Mouse (Mus musculus) ovary, adult 18-20 months (tissue): ENCODE data around the gene Gtf2a2.
"Not testable (repeated sequence)": the region's sequence is repeated elsewhere in the genome, so short reads cannot be mapped to it uniquely, and the experiment has no call there.

ENCODE experiments used
- DNase-seq: peaks from one replicate; pipeline ENCODE4 v3.0.0; 2022; ENCODE audit warnings: low spot score, mixed read lengths

Gtf2a2 gene

GRCm38 (mm10) chr9:70021610-70022009, 9.3 kb downstream of the Gtf2a2 start:
- no peak for DNase-seq

GRCm38 (mm10) chr9:70022083-70022482, 9.7 kb downstream of the Gtf2a2 start:
- peak; percentile 65 for DNase-seq

GRCm38 (mm10) chr9:70023615-70024014, 11.3 kb downstream of the Gtf2a2 start:
- DNase-seq, result not testable (repeated sequence)

GRCm38 (mm10) chr9:70024648-70025047, 12.3 kb downstream of the Gtf2a2 start:
- no peak for DNase-seq

GRCm38 (mm10) chr9:70025365-70026012, 13.1 kb downstream of the Gtf2a2 start:
- DNase-seq, result no peak

GRCm38 (mm10) chr9:70032167-70032566, 19.8 kb downstream of the Gtf2a2 start:
- DNase-seq, result no peak

GRCm38 (mm10) chr9:70033056-70033455, 20.7 kb downstream of the Gtf2a2 start:
- DNase-seq, result no peak

GRCm38 (mm10) chr9:70034702-70035101, 22.4 kb downstream of the Gtf2a2 start:
- no peak for DNase-seq

- no peak for DNase-seq
These were observed 24.3 kb downstream of the Gtf2a2 start for GRCm38 (mm10) chr9:70036646-70037045.

- no peak for DNase-seq
These were observed 25.6 kb downstream of the Gtf2a2 start, which contains the start of gene Gcnt3 for GRCm38 (mm10) chr9:70037988-70038387. TSS of gene Gcnt3 (minus strand) at chr9:70038088.

- no peak for DNase-seq
These were observed 27.4 kb downstream of the Gtf2a2 start for GRCm38 (mm10) chr9:70039597-70040385.

- DNase-seq, result no peak
These were observed 28.2 kb downstream of the Gtf2a2 start for GRCm38 (mm10) chr9:70040570-70040969.

GRCm38 (mm10) chr9:70042137-70042536, 29.8 kb downstream of the Gtf2a2 start:
- DNase-seq, result no peak

GRCm38 (mm10) chr9:70042935-70043334, 30.6 kb downstream of the Gtf2a2 start:
- no peak for DNase-seq

GRCm38 (mm10) chr9:70044865-70045264, 32.5 kb downstream of the Gtf2a2 start:
- DNase-seq, result no peak

- no peak for DNase-seq
These were observed 33.9 kb downstream of the Gtf2a2 start for GRCm38 (mm10) chr9:70046255-70046654.

GRCm38 (mm10) chr9:70047839-70048238, 35.5 kb downstream of the Gtf2a2 start:
- no peak for DNase-seq

- no peak for DNase-seq
These were observed 35.9 kb downstream of the Gtf2a2 start for GRCm38 (mm10) chr9:70048280-70048679.

- no peak for DNase-seq
These were observed 36.5 kb downstream of the Gtf2a2 start for GRCm38 (mm10) chr9:70048751-70049415.

- DNase-seq, result no peak
These were observed 37.0 kb downstream of the Gtf2a2 start for GRCm38 (mm10) chr9:70049416-70049783.

GRCm38 (mm10) chr9:70049839-70050238, 37.5 kb downstream of the Gtf2a2 start:
- DNase-seq, result no peak

- DNase-seq, result no peak
These were observed 40.4 kb downstream of the Gtf2a2 start for GRCm38 (mm10) chr9:70052730-70053129.

GRCm38 (mm10) chr9:70053411-70053810, 41.1 kb downstream of the Gtf2a2 start:
- DNase-seq, result no peak
